Mouse (Mus musculus): ENCODE data around the gene Skor1.

DNA sequence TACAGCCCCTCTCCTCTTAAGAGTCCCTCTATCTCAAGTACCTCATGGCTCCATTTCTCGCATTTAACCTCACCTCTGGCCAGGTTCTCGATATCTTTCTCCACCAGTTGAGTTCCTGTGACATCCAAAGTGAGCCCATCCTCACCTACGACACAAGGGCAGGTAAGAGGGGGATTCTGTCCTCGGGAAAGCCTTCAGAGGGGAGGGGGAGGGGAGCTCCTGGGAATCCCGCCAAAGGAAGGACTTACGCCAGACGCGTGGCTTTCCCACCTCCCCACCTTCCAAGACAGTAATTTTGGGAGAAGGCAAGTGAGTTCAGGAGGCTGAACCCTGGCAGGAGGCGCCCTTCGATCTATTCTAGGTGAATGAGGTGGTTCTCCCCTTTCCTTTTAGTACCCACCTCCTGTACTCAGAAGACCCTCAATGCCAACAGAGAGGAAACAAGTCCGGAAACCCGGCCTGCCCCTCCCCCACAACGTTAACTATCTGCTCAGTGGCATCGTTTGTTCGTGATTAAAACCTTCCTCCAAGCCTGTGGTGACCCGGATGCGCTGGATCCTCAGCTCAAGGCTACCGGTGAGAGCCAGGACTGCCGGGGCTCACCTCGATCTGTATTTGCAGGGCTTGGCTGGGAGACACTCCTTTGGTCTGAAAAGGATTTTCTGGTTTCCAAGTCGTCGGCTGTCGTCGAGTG, 7.0 kb downstream of the Skor1 start:
- TF ChIP-seq CTCF (IDR thresholded peaks at IDR 0.05; ENCODE audit: low read depth, low read length): no peak
- no peak for TF ChIP-seq GATA1 (IDR thresholded peaks at IDR 0.05; ENCODE audit: borderline replicate concordance, low read length)
- TF ChIP-seq GATA2 (IDR thresholded peaks at IDR 0.05; ENCODE audit: borderline replicate concordance, low read depth, low read length): no peak
- no peak for TF ChIP-seq TAL1 (conservative IDR thresholded peaks at IDR 0.05; ENCODE audit: low read depth, low read length)
- TF ChIP-seq POLR2AphosphoS5 (IDR thresholded peaks at IDR 0.05; ENCODE audit: insufficient replicate concordance, low read depth, low read length): no peak
